Mouse (Mus musculus): ENCODE data around the gene Tanc2. TPM values are rescaled to one million over a fixed set of nuclear protein-coding genes. Genes with fewer than 3 reads are reported as not detected.

The Tanc2 gene
- polyA plus RNA-seq, 1 experiment from 2014 or later: 3.5 TPM

GRCm38 (mm10) chr11:105933746-105934145 lies 344.0 kb downstream of the Tanc2 start:
- ATAC-seq: no peak

GRCm38 (mm10) chr11:105934303-105934711 lies 344.5 kb downstream of the Tanc2 start:
- TF ChIP-seq CTCF (IDR thresholded peaks at IDR 0.05; ENCODE audit: low read depth): no peak
- no peak for ATAC-seq
- Histone ChIP-seq H3K4me2 (replicated peaks; ENCODE audit: low read depth) (no peak overlapping the region), H3K9me3 (ENCODE audit: control insufficient read depth) (no peaks in the 10 kb centered on the region), H3K27me3 (replicated peaks; ENCODE audit: control insufficient read depth, insufficient read depth, low read length) (no peaks in the 10 kb centered on the region), H3K36me3 (ENCODE audit: control insufficient read depth, insufficient read depth) (peaks cover 13% of the 10 kb centered on the region; the same call in 1 of the 2 replicates), H3K27ac (ENCODE audit: low read depth, low read length) (no peak overlapping the region), H3K4me3 (ENCODE audit: low read depth, low read length) (no peak overlapping the region), H3K4me1 (replicated peaks; ENCODE audit: control insufficient read depth, insufficient read depth, low read length) (no peaks in the 10 kb centered on the region), H3K9ac (ENCODE audit: low read depth, low read length) (no peak overlapping the region)
- WGBS: 65% methylated on average over 5 of the region's 5 CpGs

More at GRCm38 (mm10) chr11:105933746-105934145, 344.0 kb downstream of the Tanc2 start:
- H3K27ac ChIP-seq (ENCODE audit: low read depth, low read length): no peak overlapping the region
- H3K4me1 ChIP-seq (replicated peaks; ENCODE audit: control insufficient read depth, insufficient read depth, low read length): no peaks in the 10 kb centered on the region
- peaks cover 13% of the 10 kb centered on the region; the same call in 1 of the 2 replicates for H3K36me3 ChIP-seq (ENCODE audit: control insufficient read depth, insufficient read depth)
- H3K9ac ChIP-seq (ENCODE audit: low read depth, low read length): no peak overlapping the region
- no peak overlapping the region for H3K4me3 ChIP-seq (ENCODE audit: low read depth, low read length)
- 76% methylated on average over 8 of the region's 8 CpGs for WGBS
- H3K9me3 ChIP-seq (ENCODE audit: control insufficient read depth): no peaks in the 10 kb centered on the region
- no peaks in the 10 kb centered on the region for H3K27me3 ChIP-seq (replicated peaks; ENCODE audit: control insufficient read depth, insufficient read depth, low read length)
- TF ChIP-seq CTCF (IDR thresholded peaks at IDR 0.05; ENCODE audit: low read depth): no peak
- H3K4me2 ChIP-seq (replicated peaks; ENCODE audit: low read depth): no peak overlapping the region

DNA sequence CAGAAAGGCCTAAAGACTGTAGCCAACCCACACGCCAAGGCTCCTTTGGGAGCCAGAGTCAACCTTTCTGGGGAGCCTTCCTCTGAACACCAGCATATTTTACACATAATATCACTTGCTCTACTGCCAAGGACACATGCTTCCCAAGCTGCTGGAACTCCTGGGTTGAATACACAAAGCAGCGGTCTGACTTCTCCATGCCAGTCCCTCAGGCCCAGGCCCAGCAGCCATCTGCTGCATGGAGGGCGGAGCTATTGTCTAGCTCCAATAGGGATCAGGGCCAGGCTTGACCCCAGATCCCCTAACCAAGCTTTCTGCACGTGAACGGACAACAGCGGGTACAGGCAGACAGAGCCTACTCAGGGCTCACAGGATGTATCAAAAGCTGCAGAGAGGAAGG lies 345.0 kb downstream of the Tanc2 start:
- WGBS: 56% methylated on average over 6 of the region's 6 CpGs
- ATAC-seq: no peak
- no peak for TF ChIP-seq CTCF (IDR thresholded peaks at IDR 0.05; ENCODE audit: low read depth)
- H3K9me3 ChIP-seq (ENCODE audit: control insufficient read depth): no peaks in the 10 kb centered on the region
- no peak overlapping the region for H3K9ac ChIP-seq (ENCODE audit: low read depth, low read length)
- H3K4me1 ChIP-seq (replicated peaks; ENCODE audit: control insufficient read depth, insufficient read depth, low read length): no peaks in the 10 kb centered on the region
- no peak overlapping the region for H3K27ac ChIP-seq (ENCODE audit: low read depth, low read length)
- H3K4me3 ChIP-seq (ENCODE audit: low read depth, low read length): no peak overlapping the region
- no peak overlapping the region for H3K4me2 ChIP-seq (replicated peaks; ENCODE audit: low read depth)
- peaks cover 13% of the 10 kb centered on the region; the same call in 1 of the 2 replicates for H3K36me3 ChIP-seq (ENCODE audit: control insufficient read depth, insufficient read depth)
- H3K27me3 ChIP-seq (replicated peaks; ENCODE audit: control insufficient read depth, insufficient read depth, low read length): no peaks in the 10 kb centered on the region

GRCm38 (mm10) chr11:105935496-105935895 lies 345.7 kb downstream of the Tanc2 start:
- H3K4me1 ChIP-seq (replicated peaks; ENCODE audit: control insufficient read depth, insufficient read depth, low read length): no peaks in the 10 kb centered on the region
- no peak overlapping the region for H3K4me2 ChIP-seq (replicated peaks; ENCODE audit: low read depth)
- H3K9ac ChIP-seq (ENCODE audit: low read depth, low read length): no peak overlapping the region
- ATAC-seq: no peak
- TF ChIP-seq CTCF (IDR thresholded peaks at IDR 0.05; ENCODE audit: low read depth): no peak
- no peak overlapping the region for H3K27ac ChIP-seq (ENCODE audit: low read depth, low read length)
- 88% methylated on average over 8 of the region's 8 CpGs for WGBS
- H3K4me3 ChIP-seq (ENCODE audit: low read depth, low read length): no peak overlapping the region
- H3K36me3 ChIP-seq (ENCODE audit: control insufficient read depth, insufficient read depth): peaks cover 13% of the 10 kb centered on the region; the same call in 1 of the 2 replicates
- H3K9me3 ChIP-seq (ENCODE audit: control insufficient read depth): no peaks in the 10 kb centered on the region
- H3K27me3 ChIP-seq (replicated peaks; ENCODE audit: control insufficient read depth, insufficient read depth, low read length): no peaks in the 10 kb centered on the region

DNA sequence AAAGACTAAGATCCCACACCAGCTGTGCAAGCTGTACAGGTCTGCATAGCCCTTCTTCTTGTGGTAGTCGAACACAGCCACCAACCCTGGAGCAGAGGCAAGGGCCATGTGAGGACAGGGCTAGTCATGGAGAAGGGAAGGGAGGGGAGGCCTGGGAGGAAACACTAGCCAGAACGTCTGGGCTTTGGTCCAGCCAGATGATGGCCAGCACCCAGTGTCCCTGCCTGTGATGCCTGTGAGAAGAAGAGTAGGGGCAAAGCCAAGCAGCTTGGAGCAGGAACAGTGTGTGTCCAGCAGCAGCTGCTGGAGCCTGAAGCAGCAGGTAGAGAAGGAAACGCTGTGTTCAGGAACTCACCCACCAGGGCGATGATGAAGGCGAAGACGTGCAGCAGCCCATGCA lies 346.4 kb downstream of the Tanc2 start:
- H3K27me3 ChIP-seq (replicated peaks; ENCODE audit: control insufficient read depth, insufficient read depth, low read length): no peaks in the 10 kb centered on the region
- WGBS: 88% methylated on average over 6 of the region's 6 CpGs
- H3K4me2 ChIP-seq (replicated peaks; ENCODE audit: low read depth): no peak overlapping the region
- no peaks in the 10 kb centered on the region for H3K4me1 ChIP-seq (replicated peaks; ENCODE audit: control insufficient read depth, insufficient read depth, low read length)
- H3K36me3 ChIP-seq (ENCODE audit: control insufficient read depth, insufficient read depth): peaks cover 13% of the 10 kb centered on the region; the same call in 1 of the 2 replicates
- H3K27ac ChIP-seq (ENCODE audit: low read depth, low read length): no peak overlapping the region
- ATAC-seq: no peak
- no peak for TF ChIP-seq CTCF (IDR thresholded peaks at IDR 0.05; ENCODE audit: low read depth)
- H3K4me3 ChIP-seq (ENCODE audit: low read depth, low read length): no peak overlapping the region
- no peak overlapping the region for H3K9ac ChIP-seq (ENCODE audit: low read depth, low read length)
- no peaks in the 10 kb centered on the region for H3K9me3 ChIP-seq (ENCODE audit: control insufficient read depth)

GRCm38 (mm10) chr11:105936974-105937373 lies 347.2 kb downstream of the Tanc2 start:
- no peak overlapping the region for H3K27ac ChIP-seq (ENCODE audit: low read depth, low read length)
- H3K4me2 ChIP-seq (replicated peaks; ENCODE audit: low read depth): no peak overlapping the region
- WGBS: 97% methylated on average over 3 of the region's 3 CpGs
- H3K4me3 ChIP-seq (ENCODE audit: low read depth, low read length): no peak overlapping the region
- H3K27me3 ChIP-seq (replicated peaks; ENCODE audit: control insufficient read depth, insufficient read depth, low read length): no peaks in the 10 kb centered on the region
- no peak for ATAC-seq
- no peak for TF ChIP-seq CTCF (IDR thresholded peaks at IDR 0.05; ENCODE audit: low read depth)
- H3K36me3 ChIP-seq (ENCODE audit: control insufficient read depth, insufficient read depth): peaks cover 13% of the 10 kb centered on the region; the same call in 1 of the 2 replicates
- H3K9ac ChIP-seq (ENCODE audit: low read depth, low read length): no peak overlapping the region
- no peaks in the 10 kb centered on the region for H3K4me1 ChIP-seq (replicated peaks; ENCODE audit: control insufficient read depth, insufficient read depth, low read length)
- H3K9me3 ChIP-seq (ENCODE audit: control insufficient read depth): no peaks in the 10 kb centered on the region

DNA sequence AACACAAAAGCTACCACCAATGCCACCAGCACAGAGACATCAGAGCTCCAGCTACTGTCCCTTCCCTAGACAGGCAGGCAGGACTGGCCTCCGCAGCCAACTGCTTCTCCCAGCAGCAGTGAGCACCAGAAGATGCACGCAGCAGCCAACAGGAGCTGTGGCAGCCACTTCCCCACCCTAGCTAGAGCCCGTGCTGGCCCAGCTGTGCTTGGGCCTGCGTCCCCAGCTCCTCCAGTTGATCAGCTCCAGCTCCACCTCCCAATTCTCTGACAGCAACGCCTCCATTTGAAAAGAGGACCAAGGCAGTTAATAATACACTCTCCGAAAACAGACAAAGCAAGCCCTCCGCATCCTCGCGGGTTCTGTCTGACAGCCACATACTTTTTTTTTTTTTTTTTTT lies 349.0 kb downstream of the Tanc2 start:
- H3K27ac ChIP-seq (ENCODE audit: low read depth, low read length): no peak overlapping the region
- H3K9ac ChIP-seq (ENCODE audit: low read depth, low read length): no peak overlapping the region
- ATAC-seq: no peak
- H3K36me3 ChIP-seq (ENCODE audit: control insufficient read depth, insufficient read depth): peaks cover 12% of the 10 kb centered on the region; the same call in 1 of the 2 replicates
- no peaks in the 10 kb centered on the region for H3K9me3 ChIP-seq (ENCODE audit: control insufficient read depth)
- no peaks in the 10 kb centered on the region for H3K4me1 ChIP-seq (replicated peaks; ENCODE audit: control insufficient read depth, insufficient read depth, low read length)
- no peak overlapping the region for H3K4me2 ChIP-seq (replicated peaks; ENCODE audit: low read depth)
- TF ChIP-seq CTCF (IDR thresholded peaks at IDR 0.05; ENCODE audit: low read depth): no peak
- no peaks in the 10 kb centered on the region for H3K27me3 ChIP-seq (replicated peaks; ENCODE audit: control insufficient read depth, insufficient read depth, low read length)
- WGBS: 59% methylated on average over 9 of the region's 9 CpGs
- no peak overlapping the region for H3K4me3 ChIP-seq (ENCODE audit: low read depth, low read length)

All from intestine, postnatal 0 days (tissue).